ENCODE assay signal across 9 mouse cellular contexts in the genomic region with DNA sequence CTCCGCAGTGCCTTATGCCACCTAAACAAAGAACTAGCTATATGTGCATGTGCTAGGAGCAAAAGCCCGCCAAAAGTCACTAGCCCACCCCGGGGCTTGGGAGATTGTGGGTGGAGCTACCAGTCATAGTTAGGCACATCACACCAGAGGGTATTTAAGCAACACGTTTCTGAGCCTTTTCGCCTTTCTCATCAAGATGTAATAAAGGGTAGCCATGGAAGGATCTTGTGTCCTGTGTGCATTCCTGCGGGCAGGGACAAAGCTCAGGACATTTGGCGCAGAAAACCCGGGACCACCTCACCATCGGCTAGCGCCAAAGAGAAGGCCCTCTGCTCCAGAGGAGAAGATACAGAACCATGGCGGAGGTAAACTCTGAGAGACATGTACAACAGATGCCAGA. TPM values are rescaled to one million over a fixed set of nuclear protein-coding genes. Genes with fewer than 3 reads are reported as not detected.
DNase-seq lines count a peak whose midpoint lies in the region; ATAC-seq lines count a peak whose summit lies in the region.
"Had no signal": no experiment of that assay in that cellular context is flagged by ENCODE, and none has a peak within 500 bp of the region (broad histone marks: within the 10 kb centered on the region; RNA-seq: fewer than 3 reads in every experiment).

No protein-coding gene starts in this region.

- H3K9me3 ChIP-seq in kidney, embryonic 14.5 days (ENCODE audit: control insufficient read depth, low read length), result no peaks in the 10 kb centered on the region
- no peaks in the 10 kb centered on the region for H3K9me3 ChIP-seq in hindbrain, embryonic 13.5 days
- H3K9me3 ChIP-seq in midbrain, embryonic 11.5 days (ENCODE audit: control insufficient read depth, low read length), result no peaks in the 10 kb centered on the region
- H3K9me3 ChIP-seq: megakaryocyte, embryonic 14.5 days had no signal

- no peaks in the 10 kb centered on the region for H3K4me1 ChIP-seq in kidney, embryonic 14.5 days (ENCODE audit: control insufficient read depth, insufficient read depth, low read length)
- no peaks in the 10 kb centered on the region for H3K4me1 ChIP-seq in brown adipose tissue, adult 24 weeks (ENCODE audit: control insufficient read depth, insufficient read depth, insufficient read length, low read length)
- peaks cover 4% of the 10 kb centered on the region; the same call in 1 of the 2 replicates for H3K4me1 ChIP-seq in hindbrain, embryonic 13.5 days (replicated peaks)
- no peaks in the 10 kb centered on the region for H3K4me1 ChIP-seq in midbrain, embryonic 11.5 days (ENCODE audit: control insufficient read depth, insufficient read depth, low read length)

- peak overlapping the region; percentile 68 for H3K4me2 ChIP-seq in kidney, embryonic 14.5 days (replicated peaks; ENCODE audit: low read depth, low read length)
- peak overlapping the region; percentile 75 for H3K4me2 ChIP-seq in hindbrain, embryonic 13.5 days
- H3K4me2 ChIP-seq in midbrain, embryonic 11.5 days, result peak overlapping the region; percentile 70

- H3K9ac ChIP-seq in kidney, embryonic 14.5 days (ENCODE audit: low read depth, low read length), result peak overlapping the region; percentile 74
- H3K9ac ChIP-seq in hindbrain, embryonic 13.5 days, result peak overlapping the region; percentile 75
- H3K9ac ChIP-seq in midbrain, embryonic 11.5 days (ENCODE audit: low read length), result peak overlapping the region; percentile 77

- H3K27ac ChIP-seq in kidney, embryonic 14.5 days (ENCODE audit: low read depth, low read length), result no peak overlapping the region
- H3K27ac ChIP-seq in brown adipose tissue, adult 24 weeks (replicated peaks; ENCODE audit: low read depth, low read length), result no peak overlapping the region
- H3K27ac ChIP-seq in hindbrain, embryonic 13.5 days, result no peak overlapping the region
- H3K27ac ChIP-seq in midbrain, embryonic 11.5 days (ENCODE audit: low read depth, low read length), result no peak overlapping the region

- ATAC-seq in kidney, embryonic 14.5 days (ENCODE audit: low FRiP score, low TSS enrichment), result no peak
- no peak for ATAC-seq in hindbrain, embryonic 13.5 days (ENCODE audit: low FRiP score)
- ATAC-seq in midbrain, embryonic 11.5 days (ENCODE audit: low FRiP score), result no peak

- no peak for DNase-seq in kidney, adult 18-20 months
- peak; percentile 92 for DNase-seq in midbrain, embryonic 11.5 days (ENCODE audit: low spot score, missing footprints)
- no peak for DNase-seq in natural killer cell, adult 2 months (ENCODE audit: low spot score in 2 of 2)
- no peak for DNase-seq in lung, adult 18-20 months
- DNase-seq in urinary bladder, adult 2 months (ENCODE audit: low spot score), result no peak

- no peaks in the 10 kb centered on the region for H3K27me3 ChIP-seq in kidney, embryonic 14.5 days (ENCODE audit: control insufficient read depth, insufficient read depth, low read length)
- H3K27me3 ChIP-seq in hindbrain, embryonic 13.5 days, result 0 out of 2 replicates have a peak, but pooled peaks cover 6% of the 10 kb centered on the region
- no peaks in the 10 kb centered on the region for H3K27me3 ChIP-seq in midbrain, embryonic 11.5 days (ENCODE audit: control insufficient read depth, insufficient read depth, low read length)

- 15% methylated on average over 11 of the region's 11 CpGs for WGBS in kidney, embryonic 14.5 days
- 14% methylated on average over 11 of the region's 11 CpGs for WGBS in hindbrain, embryonic 13.5 days
- WGBS in midbrain, embryonic 11.5 days, result 27% methylated on average over 11 of the region's 11 CpGs

- H3K4me3 ChIP-seq in kidney, embryonic 14.5 days (ENCODE audit: low read length), result peak overlapping the region; percentile 69
- peak overlapping the region; percentile 79; the same call in 1 of the 2 replicates for H3K4me3 ChIP-seq in brown adipose tissue, adult 24 weeks (ENCODE audit: insufficient read depth, low read depth, low read length)
- H3K4me3 ChIP-seq in hindbrain, embryonic 13.5 days, result peak overlapping the region; percentile 82
- H3K4me3 ChIP-seq in midbrain, embryonic 11.5 days (ENCODE audit: low read depth, low read length), result peak overlapping the region; percentile 68

- no peaks in the 10 kb centered on the region for H3K36me3 ChIP-seq in kidney, embryonic 14.5 days (ENCODE audit: control insufficient read depth, insufficient read depth, low read length)
- H3K36me3 ChIP-seq in hindbrain, embryonic 13.5 days, result no peaks in the 10 kb centered on the region
- H3K36me3 ChIP-seq in midbrain, embryonic 11.5 days (ENCODE audit: control insufficient read depth, insufficient read depth, low read length), result no peaks in the 10 kb centered on the region

RNA-seq across cellular contexts. Expression of a gene that starts 21.0 kb away (rescaled TPM):
- polyA plus RNA-seq in kidney, embryonic 14.5 days (2014; fragmentation: Nextera tagmentation; extraction: Ambion mirVana), result not detected in 2 replicates
- polyA plus RNA-seq in brown adipose tissue, adult 24 weeks (2012; ENCODE audit: insufficient read depth, insufficient read length, missing spikeins), result not detected in 2 replicates
- not detected in 2 replicates for polyA plus RNA-seq in hindbrain, embryonic 13.5 days (2015; fragmentation: Nextera tagmentation; extraction: Ambion mirVana)
- not detected in 2 replicates for polyA plus RNA-seq in midbrain, embryonic 11.5 days (2014; fragmentation: Nextera tagmentation; extraction: Ambion mirVana)
- polyA plus RNA-seq in urinary bladder, adult 2 months (2012; rRNA removed), result not detected in 2 replicates

RNA-seq across cellular contexts. Expression of a gene that starts 29.6 kb away (rescaled TPM):
- polyA plus RNA-seq in kidney, embryonic 14.5 days (2014; fragmentation: Nextera tagmentation; extraction: Ambion mirVana), result not detected in 2 replicates
- not detected in 2 replicates for polyA plus RNA-seq in brown adipose tissue, adult 24 weeks (2012; ENCODE audit: insufficient read depth, insufficient read length, missing spikeins)
- polyA plus RNA-seq in hindbrain, embryonic 13.5 days (2015; fragmentation: Nextera tagmentation; extraction: Ambion mirVana), result not detected in 2 replicates
- not detected in 2 replicates for polyA plus RNA-seq in midbrain, embryonic 11.5 days (2014; fragmentation: Nextera tagmentation; extraction: Ambion mirVana)
- polyA plus RNA-seq in urinary bladder, adult 2 months (2012; rRNA removed), result not detected in 2 replicates
